Mouse (Mus musculus) lung, postnatal 0 days (tissue): ENCODE data around the gene Spred1.

Experiments used
- CTCF ChIP-seq: IDR thresholded peaks from 2 replicates; pipeline ENCODE4 v1.5.1; 2016; ENCODE audit warnings: antibody characterized with exemption, mild to moderate bottlenecking
- EP300 ChIP-seq: IDR thresholded peaks from 2 replicates; pipeline ENCODE4 v1.6.1; 2016; ENCODE audit warnings: antibody characterized with exemption, mild to moderate bottlenecking, control low read depth

GRCm38 (mm10) chr2:117217695-117218216, 96.6 kb downstream of the Spred1 start:
- TF ChIP-seq EP300 (no peak), CTCF (no peak)
